Mouse (Mus musculus) neural tube, embryonic 10.5 days (tissue): ENCODE measurements around the gene Tle2.

Experiments used
- DNase-seq: peaks from one replicate; pipeline ENCODE4 v3.0.0-alpha.2; 2017; ENCODE audit warnings: low spot score; ENCODE audit errors: extremely low spot score

The Tle2 gene

GRCm38 (mm10) chr10:81574081-81575056 is at the start of gene Tle2:
Gene Tle2 (plus strand): TSS chr10:81574561.
- DNase-seq = no peak

- DNase-seq = no peak
Measured at GRCm38 (mm10) chr10:81525017-81525694, 49.2 kb upstream of the Tle2 start.

GRCm38 (mm10) chr10:81526779-81527178 is 47.6 kb upstream of the Tle2 start:
- DNase-seq = peak; percentile 89

- no peak for DNase-seq
Measured at GRCm38 (mm10) chr10:81534826-81535225, 39.5 kb upstream of the Tle2 start.

GRCm38 (mm10) chr10:81536734-81537133 is 37.6 kb upstream of the Tle2 start:
- DNase-seq = no peak

- no peak for DNase-seq
Measured at GRCm38 (mm10) chr10:81537429-81537828, 36.9 kb upstream of the Tle2 start.

- DNase-seq = no peak
Measured at GRCm38 (mm10) chr10:81538321-81539048, 35.9 kb upstream of the Tle2 start.

- DNase-seq = no peak
Measured at GRCm38 (mm10) chr10:81541363-81541762, 33.0 kb upstream of the Tle2 start.

GRCm38 (mm10) chr10:81541803-81542202 is 32.6 kb upstream of the Tle2 start:
- no peak for DNase-seq

- DNase-seq = no peak
Measured at GRCm38 (mm10) chr10:81542727-81543460, 31.5 kb upstream of the Tle2 start.

GRCm38 (mm10) chr10:81543633-81544032 is 30.7 kb upstream of the Tle2 start:
- DNase-seq = no peak

GRCm38 (mm10) chr10:81544296-81545160 is 29.8 kb upstream of the Tle2 start:
- peak; percentile 41 for DNase-seq

GRCm38 (mm10) chr10:81545161-81545747 is 29.1 kb upstream of the Tle2 start, which contains the start of gene Gna11:
Gene Gna11 (minus strand): TSS chr10:81545190.
- peak; percentile 100 for DNase-seq

GRCm38 (mm10) chr10:81546332-81546731 is 28.0 kb upstream of the Tle2 start:
- no peak for DNase-seq

- no peak for DNase-seq
Measured at GRCm38 (mm10) chr10:81546788-81547571, 27.4 kb upstream of the Tle2 start.

GRCm38 (mm10) chr10:81548944-81549343 is 25.4 kb upstream of the Tle2 start:
- no peak for DNase-seq

GRCm38 (mm10) chr10:81550257-81550656 is 24.1 kb upstream of the Tle2 start:
- peak; percentile 76 for DNase-seq

GRCm38 (mm10) chr10:81551597-81552102 is 22.7 kb upstream of the Tle2 start:
- DNase-seq = peak; percentile 72

- DNase-seq = no peak
Measured at GRCm38 (mm10) chr10:81553232-81553631, 21.1 kb upstream of the Tle2 start.
